Mouse (Mus musculus) layer of hippocampus, postnatal 36 days (tissue): ENCODE data around the gene 5830473C10Rik. TPM values are rescaled to one million over a fixed set of nuclear protein-coding genes. Genes with fewer than 3 reads are reported as not detected.

Source experiments
- total RNA-seq, 2 experiments: library from RNA; stranded (reverse); gene quantifications; 2 replicates each; pipeline ENCODE4 v1.2.3; 2021

5830473C10Rik gene
- total RNA-seq, 2 experiments from 2014 or later = not detected

Other genes starting within 250 kb of the 5830473C10Rik start
- 100 to 1,000 TPM; 106 to 117 TPM for gene Ankrd17, start 194.5 kb upstream of the 5830473C10Rik start, total RNA-seq
- gene Gm9958, start 193.9 kb upstream of the 5830473C10Rik start, total RNA-seq = 1 to 10 TPM; 2.1 to 2.6 TPM
- gene Alb, start 100.2 kb upstream of the 5830473C10Rik start, total RNA-seq = not detected
- gene Afp, start 70.4 kb upstream of the 5830473C10Rik start, total RNA-seq = not detected
- not detected for gene Afm, start 42.2 kb upstream of the 5830473C10Rik start, total RNA-seq
- under 1 TPM; 0.45 to 0.48 TPM for gene Rassf6, start 79.5 kb downstream of the 5830473C10Rik start, total RNA-seq
- not detected for gene Cxcl5, start 198.3 kb downstream of the 5830473C10Rik start, total RNA-seq
- gene Ppbp, start 207.4 kb downstream of the 5830473C10Rik start, total RNA-seq = not detected
- gene Pf4, start 211.3 kb downstream of the 5830473C10Rik start, total RNA-seq = 1 to 10 TPM; 1.7 to 4.1 TPM
- gene Cxcl3, start 225.0 kb downstream of the 5830473C10Rik start, total RNA-seq = not detected
- gene Cxcl15, start 233.4 kb downstream of the 5830473C10Rik start, total RNA-seq = not detected